Mouse (Mus musculus) spleen, adult 2 months (tissue): ENCODE measurements around the gene Unc45b.

Experiments used
- CTCF ChIP-seq: fragments of 200-500 bp; IDR thresholded peaks from 2 replicates; pipeline ENCODE4 v1.5.1; 2011; ENCODE audit warnings: mild to moderate bottlenecking, inconsistent platforms; ENCODE audit not compliant: insufficient read depth, insufficient read length, insufficient replicate concordance; ENCODE audit errors: extremely low read depth
- POLR2A ChIP-seq: fragments of 200-500 bp; IDR thresholded peaks from 2 replicates; pipeline ENCODE4 v1.6.1; 2011; ENCODE audit warnings: low read depth, low read length, inconsistent platforms

GRCm38 (mm10) chr11:82914711-82915352 lies 4.5 kb downstream of the Unc45b start:
- TF ChIP-seq CTCF, result peak; percentile 99
- no peak for TF ChIP-seq POLR2A
